Mouse (Mus musculus): ENCODE measurements around the gene Plekha7. TPM values are rescaled to one million over a fixed set of nuclear protein-coding genes. Genes with fewer than 3 reads are reported as not detected.

Gene Plekha7
- polyA plus RNA-seq, 1 experiment from 2014 or later, result 9.5 TPM

GRCm38 (mm10) chr7:116191138-116191537 lies 117.0 kb downstream of the Plekha7 start:
- WGBS, result 23% methylated on average over 3 of the region's 3 CpGs
- Histone ChIP-seq H3K4me3 (ENCODE audit: low read depth, low read length) (no peak overlapping the region), H3K4me2 (no peak overlapping the region), H3K36me3 (ENCODE audit: insufficient read depth) (no peaks in the 10 kb centered on the region; the same call in 1 of the 2 replicates), H3K4me1 (ENCODE audit: insufficient read depth) (peaks cover 8% of the 10 kb centered on the region), H3K9me3 (ENCODE audit: low read depth, low read length) (no peaks in the 10 kb centered on the region), H3K27ac (ENCODE audit: low read depth) (peak overlapping the region; percentile 65; the same call in 1 of the 2 replicates), H3K9ac (no peak overlapping the region; the same call in 1 of the 2 replicates), H3K27me3 (ENCODE audit: insufficient read depth, low read length) (no peaks in the 10 kb centered on the region)
- DNase-seq (peak; percentile 58), ATAC-seq (ENCODE audit: insufficient read depth) (peak; percentile 65)
- no peak for TF ChIP-seq CTCF (IDR thresholded peaks at IDR 0.05; ENCODE audit: low read depth)

GRCm38 (mm10) chr7:116189708-116190107 lies 118.5 kb downstream of the Plekha7 start:
- peak; percentile 40 for ATAC-seq (ENCODE audit: insufficient read depth)
- H3K27ac ChIP-seq (ENCODE audit: low read depth), result peak overlapping the region; percentile 2; the same call in 1 of the 2 replicates
- no peaks in the 10 kb centered on the region; the same call in 1 of the 2 replicates for H3K36me3 ChIP-seq (ENCODE audit: insufficient read depth)

GRCm38 (mm10) chr7:116188391-116188790 lies 119.8 kb downstream of the Plekha7 start:
- H3K4me3 ChIP-seq (ENCODE audit: low read depth, low read length), result no peak overlapping the region
- H3K9ac ChIP-seq, result no peak overlapping the region
- no peak overlapping the region for H3K4me2 ChIP-seq
- no peak overlapping the region for H3K27ac ChIP-seq (ENCODE audit: low read depth)
- H3K4me1 ChIP-seq (ENCODE audit: insufficient read depth), result peaks cover 19% of the 10 kb centered on the region
- H3K36me3 ChIP-seq (ENCODE audit: insufficient read depth), result no peaks in the 10 kb centered on the region; the same call in 1 of the 2 replicates
- ATAC-seq (ENCODE audit: insufficient read depth), result no peak
- DNase-seq, result no peak
- H3K27me3 ChIP-seq (ENCODE audit: insufficient read depth, low read length), result no peaks in the 10 kb centered on the region
- TF ChIP-seq CTCF (IDR thresholded peaks at IDR 0.05; ENCODE audit: low read depth), result no peak
- WGBS, result 82% methylated on average over 5 of the region's 5 CpGs
- no peaks in the 10 kb centered on the region for H3K9me3 ChIP-seq (ENCODE audit: low read depth, low read length)

More at GRCm38 (mm10) chr7:116189708-116190107, 118.5 kb downstream of the Plekha7 start:
- peak; percentile 57 for DNase-seq
- Histone ChIP-seq H3K4me2 (no peak overlapping the region), H3K27me3 (ENCODE audit: insufficient read depth, low read length) (no peaks in the 10 kb centered on the region), H3K9ac (no peak overlapping the region), H3K9me3 (ENCODE audit: low read depth, low read length) (no peaks in the 10 kb centered on the region), H3K4me3 (ENCODE audit: low read depth, low read length) (no peak overlapping the region), H3K4me1 (ENCODE audit: insufficient read depth) (peaks cover 12% of the 10 kb centered on the region)
- TF ChIP-seq CTCF (IDR thresholded peaks at IDR 0.05; ENCODE audit: low read depth), result no peak
- WGBS, result 13% methylated on average over 9 of the region's 9 CpGs

- no peaks in the 10 kb centered on the region; the same call in 1 of the 2 replicates for H3K36me3 ChIP-seq (ENCODE audit: insufficient read depth)
- no peaks in the 10 kb centered on the region for H3K9me3 ChIP-seq (ENCODE audit: low read depth, low read length)
- H3K4me1 ChIP-seq (ENCODE audit: insufficient read depth), result peaks cover 27% of the 10 kb centered on the region
- H3K27ac ChIP-seq (ENCODE audit: low read depth), result peak overlapping the region; percentile 42; the same call in 1 of the 2 replicates
- H3K4me3 ChIP-seq (ENCODE audit: low read depth, low read length), result no peak overlapping the region
- WGBS, result 51% methylated on average over 3 of the region's 3 CpGs
- H3K4me2 ChIP-seq, result no peak overlapping the region
- no peaks in the 10 kb centered on the region for H3K27me3 ChIP-seq (ENCODE audit: insufficient read depth, low read length)
- DNase-seq, result no peak
- no peak overlapping the region for H3K9ac ChIP-seq
- TF ChIP-seq CTCF (IDR thresholded peaks at IDR 0.05; ENCODE audit: low read depth), result no peak
- ATAC-seq (ENCODE audit: insufficient read depth), result no peak; the same call in 1 of the 2 replicates
Measured at GRCm38 (mm10) chr7:116187521-116187920, 120.7 kb downstream of the Plekha7 start.

GRCm38 (mm10) chr7:116186847-116187246 lies 121.3 kb downstream of the Plekha7 start:
- no peak for TF ChIP-seq CTCF (IDR thresholded peaks at IDR 0.05; ENCODE audit: low read depth)
- Histone ChIP-seq H3K4me1 (ENCODE audit: insufficient read depth) (peaks cover 34% of the 10 kb centered on the region), H3K4me3 (ENCODE audit: low read depth, low read length) (no peak overlapping the region), H3K4me2 (no peak overlapping the region), H3K27ac (ENCODE audit: low read depth) (peak overlapping the region; percentile 42; the same call in 1 of the 2 replicates), H3K9ac (no peak overlapping the region), H3K9me3 (ENCODE audit: low read depth, low read length) (no peaks in the 10 kb centered on the region), H3K27me3 (ENCODE audit: insufficient read depth, low read length) (no peaks in the 10 kb centered on the region), H3K36me3 (ENCODE audit: insufficient read depth) (no peaks in the 10 kb centered on the region; the same call in 1 of the 2 replicates)
- WGBS, result 62% methylated on average over 1 of the region's 1 CpGs
- DNase-seq (no peak), ATAC-seq (ENCODE audit: insufficient read depth) (no peak)

- H3K4me2 ChIP-seq, result no peak overlapping the region
- H3K27ac ChIP-seq (ENCODE audit: low read depth), result no peak overlapping the region
- no peaks in the 10 kb centered on the region for H3K27me3 ChIP-seq (ENCODE audit: insufficient read depth, low read length)
- no peak for DNase-seq
- no peak overlapping the region for H3K9ac ChIP-seq
- WGBS, result 48% methylated on average over 5 of the region's 5 CpGs
- H3K36me3 ChIP-seq (ENCODE audit: insufficient read depth), result no peaks in the 10 kb centered on the region; the same call in 1 of the 2 replicates
- TF ChIP-seq CTCF (IDR thresholded peaks at IDR 0.05; ENCODE audit: low read depth), result no peak
- no peak overlapping the region for H3K4me3 ChIP-seq (ENCODE audit: low read depth, low read length)
- ATAC-seq (ENCODE audit: insufficient read depth), result no peak
- H3K4me1 ChIP-seq (ENCODE audit: insufficient read depth), result peaks cover 33% of the 10 kb centered on the region
- H3K9me3 ChIP-seq (ENCODE audit: low read depth, low read length), result no peaks in the 10 kb centered on the region
Measured at GRCm38 (mm10) chr7:116186156-116186555, 122.0 kb downstream of the Plekha7 start.

- H3K4me1 ChIP-seq (ENCODE audit: insufficient read depth), result peaks cover 33% of the 10 kb centered on the region
- H3K9ac ChIP-seq, result no peak overlapping the region
- WGBS, result 36% methylated on average over 11 of the region's 11 CpGs
- TF ChIP-seq CTCF (IDR thresholded peaks at IDR 0.05; ENCODE audit: low read depth), result no peak
- no peak for ATAC-seq (ENCODE audit: insufficient read depth)
- H3K9me3 ChIP-seq (ENCODE audit: low read depth, low read length), result no peaks in the 10 kb centered on the region
- DNase-seq, result no peak
- no peaks in the 10 kb centered on the region for H3K27me3 ChIP-seq (ENCODE audit: insufficient read depth, low read length)
- no peaks in the 10 kb centered on the region; the same call in 1 of the 2 replicates for H3K36me3 ChIP-seq (ENCODE audit: insufficient read depth)
- H3K27ac ChIP-seq (ENCODE audit: low read depth), result peak overlapping the region; percentile 3; the same call in 1 of the 2 replicates
- no peak overlapping the region for H3K4me3 ChIP-seq (ENCODE audit: low read depth, low read length)
- H3K4me2 ChIP-seq, result no peak overlapping the region
Measured at GRCm38 (mm10) chr7:116184358-116185057, 123.7 kb downstream of the Plekha7 start.

Measured in lung, embryonic 14.5 days (tissue).